Mouse (Mus musculus) lung, adult 10 weeks (tissue): ENCODE data around the gene Anapc7. TPM values are rescaled to one million over a fixed set of nuclear protein-coding genes. Genes with fewer than 3 reads are reported as not detected.

ENCODE experiments used
- polyA plus RNA-seq: library from polyadenylated mRNA; stranded (reverse); fragments of 350-450 nt; fragmentation: Illumina TruSeq; extraction: RNeasy Lipid Tissue Mini Kit (QIAGEN cat#74804); gene quantifications from one replicate; pipeline ENCODE4 v1.2.3, GENCODE M21; 2014; ENCODE audit warnings: low read depth, low replicate concordance; ENCODE audit not compliant: insufficient read depth

The Anapc7 gene
- polyA plus RNA-seq = 17.9 TPM

DNA sequence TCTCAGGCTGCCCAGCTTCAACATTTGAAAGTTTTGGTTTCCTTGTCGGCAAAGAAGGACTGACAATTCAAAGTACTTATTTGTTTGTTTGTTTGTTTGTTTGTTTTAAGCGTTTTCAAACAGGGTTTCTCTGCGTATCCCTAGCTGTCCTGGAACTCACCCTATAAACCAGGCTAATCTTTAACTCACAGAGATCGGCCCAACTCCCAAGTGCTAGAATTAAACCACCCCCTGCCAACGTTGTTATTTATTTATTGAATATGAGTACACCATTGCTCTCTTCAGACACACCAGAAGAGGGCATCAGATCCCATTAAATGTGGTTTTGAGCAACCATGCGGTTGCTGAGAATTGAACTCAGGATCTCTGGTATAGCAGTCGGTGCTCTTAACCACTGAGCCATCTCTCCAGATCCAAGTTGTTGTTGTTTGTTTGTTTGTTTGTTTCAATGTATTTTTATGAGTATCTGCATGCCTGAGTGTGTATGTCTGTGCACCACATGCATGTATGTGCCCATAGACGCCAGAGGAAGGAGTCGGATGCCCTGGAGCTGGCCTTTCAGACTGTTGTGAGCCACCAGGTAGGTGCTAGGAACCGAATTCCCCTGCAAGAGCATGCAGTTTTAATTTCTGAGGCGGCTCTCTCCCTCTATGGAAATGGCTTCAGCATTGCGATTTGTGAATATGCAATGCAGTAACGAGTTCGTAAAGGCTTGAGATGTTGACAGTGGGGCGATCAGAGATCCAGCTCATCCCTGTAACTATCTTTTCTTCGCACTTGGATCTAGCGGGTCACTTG, at the start of gene Anapc7:
Gene Anapc7 (plus strand): TSS at position 423 of the 798 bp plus-strand sequence.

DNA sequence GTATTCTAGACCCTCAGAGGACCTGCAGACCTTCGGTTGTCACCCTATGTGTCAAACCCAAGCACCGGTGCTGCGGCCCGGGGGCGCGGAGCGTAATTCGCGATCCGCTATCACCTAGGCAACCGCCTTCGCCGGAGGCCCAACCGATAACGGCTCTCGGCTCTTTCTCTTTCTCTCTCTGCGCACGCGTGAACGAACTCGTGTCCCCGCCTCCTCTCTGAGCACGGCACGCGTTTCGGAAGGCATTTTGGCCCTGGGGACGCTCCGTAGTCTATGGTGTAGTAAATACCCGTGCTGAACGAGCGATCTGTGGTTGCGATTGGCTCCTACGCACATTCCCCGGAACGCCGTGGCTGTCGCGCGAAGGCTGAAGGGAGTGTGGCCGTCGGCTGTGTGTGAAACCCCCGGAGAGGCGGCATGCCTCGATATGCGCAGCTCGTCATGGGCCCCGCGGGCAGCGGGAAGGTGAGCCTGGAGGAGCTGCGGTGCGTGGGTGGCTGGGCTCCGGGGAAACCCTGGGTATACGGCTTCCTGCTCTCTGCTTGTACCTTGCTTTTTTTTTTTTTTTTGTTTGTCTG, 49.2 kb upstream of the Anapc7 start, which contains the start of gene Fam216a:
Gene Fam216a (minus strand): TSS at position 173 of the 578 bp plus-strand sequence.

GRCm38 (mm10) chr5:122391786-122392180, 29.7 kb upstream of the Anapc7 start, which contains the start of gene Arpc3:
Arpc3 (plus strand) TSS chr5:122391878.

Other genes with a start within 250 kb of the Anapc7 start
- gene Hvcn1, start 214.9 kb upstream of the Anapc7 start, polyA plus RNA-seq = 16.2 TPM
- gene Tctn1, start 157.2 kb upstream of the Anapc7 start, polyA plus RNA-seq = 4.1 TPM
- 12.7 TPM for gene Pptc7, start 137.3 kb upstream of the Anapc7 start, polyA plus RNA-seq
- 1.3 TPM for gene Rad9b, start 67.5 kb upstream of the Anapc7 start, polyA plus RNA-seq
- gene Vps29, start 67.3 kb upstream of the Anapc7 start, polyA plus RNA-seq = 92.0 TPM
- gene Gpn3, start 49.8 kb upstream of the Anapc7 start, polyA plus RNA-seq = 21.9 TPM
- gene Fam216a, start 49.3 kb upstream of the Anapc7 start, polyA plus RNA-seq = 22.4 TPM
- 325 TPM for gene Arpc3, start 29.8 kb upstream of the Anapc7 start, polyA plus RNA-seq
- 104 TPM for gene Atp2a2, start 80.5 kb downstream of the Anapc7 start, polyA plus RNA-seq
- 12.6 TPM for gene Ift81, start 192.8 kb downstream of the Anapc7 start, polyA plus RNA-seq
- 10.0 TPM for gene P2rx7, start 222.2 kb downstream of the Anapc7 start, polyA plus RNA-seq